Mouse (Mus musculus) T-helper 17 cell (primary cell): Measurements from ENCODE around the gene Bricd5.

ENCODE experiments used
- in situ Hi-C, 2 experiments: fragments of 300-600 bp; cut with MboI, MseI; formaldehyde crosslinking; loops; 1 replicate in 1 of 2; 2 replicates in 1 of 2; pipeline ENCODE4 v1.15.1; 2025; ENCODE audit warnings: high pct_unique_total_duplicates in 2 of 2

The Bricd5 gene

GRCm38 (mm10) chr17:24480201-24480826 lies 6.6 kb downstream of the Bricd5 start:
- in situ Hi-C loops = loop anchor here in 1 of 2 experiments (5.0 kb wide), 1 partner anchor 42 kb away; no protein-coding TSS in a partner anchor

- in situ Hi-C loops = loop anchor here in 1 of 2 experiments (5.0 kb wide), 1 partner anchor 41 kb away; no protein-coding TSS in a partner anchor
Measured at GRCm38 (mm10) chr17:24481027-24481815, 7.5 kb downstream of the Bricd5 start.

- in situ Hi-C loops = loop anchor here in 1 of 2 experiments (5.0 kb wide), 1 partner anchor 39 kb away; no protein-coding TSS in a partner anchor
Measured at GRCm38 (mm10) chr17:24483495-24483894, 9.8 kb downstream of the Bricd5 start.

GRCm38 (mm10) chr17:24485090-24485860 lies 11.6 kb downstream of the Bricd5 start:
- in situ Hi-C loops = no loop called here

GRCm38 (mm10) chr17:24488186-24488661 lies 14.5 kb downstream of the Bricd5 start, which contains the start of gene Caskin1:
Gene Caskin1 (plus strand): TSS chr17:24488601.
- in situ Hi-C loops = no loop called here

- in situ Hi-C loops = no loop called here
Measured at GRCm38 (mm10) chr17:24488662-24489264, 15.1 kb downstream of the Bricd5 start.

GRCm38 (mm10) chr17:24489265-24490030 lies 15.8 kb downstream of the Bricd5 start:
- in situ Hi-C loops = loop anchor here in 1 of 2 experiments (5.0 kb wide), 1 partner anchor 38 kb away; the partner anchor contains the start of gene Traf7

GRCm38 (mm10) chr17:24490399-24490798 lies 16.7 kb downstream of the Bricd5 start:
- in situ Hi-C loops = loop anchor here in 1 of 2 experiments (5.0 kb wide), 1 partner anchor 37 kb away; the partner anchor contains the start of gene Traf7

- in situ Hi-C loops = loop anchor here in 1 of 2 experiments (5.0 kb wide), 2 partner anchors 33 to 158 kb away; partner anchors contain the start of genes Slc9a3r2 and Traf7
Measured at GRCm38 (mm10) chr17:24494627-24495335, 21.1 kb downstream of the Bricd5 start.

GRCm38 (mm10) chr17:24495443-24495842 lies 21.8 kb downstream of the Bricd5 start:
- in situ Hi-C loops = loop anchor here in 1 of 2 experiments (5.0 kb wide), 1 partner anchor 157 kb away; the partner anchor contains the start of gene Slc9a3r2

GRCm38 (mm10) chr17:24496026-24496425 lies 22.3 kb downstream of the Bricd5 start:
- in situ Hi-C loops = loop anchor here in 1 of 2 experiments (5.0 kb wide), 1 partner anchor 156 kb away; the partner anchor contains the start of gene Slc9a3r2

GRCm38 (mm10) chr17:24502208-24502607 lies 28.5 kb downstream of the Bricd5 start:
- in situ Hi-C loops = loop anchor here in 1 of 2 experiments (5.0 kb wide), 1 partner anchor 75 kb away; no protein-coding TSS in a partner anchor

- in situ Hi-C loops = loop anchor here in 1 of 2 experiments (5.0 kb wide), 1 partner anchor 73 kb away; no protein-coding TSS in a partner anchor
Measured at GRCm38 (mm10) chr17:24504085-24504484, 30.4 kb downstream of the Bricd5 start.

- in situ Hi-C loops = no loop called here
Measured at GRCm38 (mm10) chr17:24505286-24505955, 31.7 kb downstream of the Bricd5 start.

GRCm38 (mm10) chr17:24506332-24507070 lies 32.8 kb downstream of the Bricd5 start:
- in situ Hi-C loops = no loop called here

- in situ Hi-C loops = no loop called here
Measured at GRCm38 (mm10) chr17:24507129-24507664, 33.5 kb downstream of the Bricd5 start.

- in situ Hi-C loops = no loop called here
Measured at GRCm38 (mm10) chr17:24507806-24508460, 34.2 kb downstream of the Bricd5 start.
